Mouse (Mus musculus) embryonic facial prominence, embryonic 12.5 days (tissue): ENCODE measurements around the gene Reep1. TPM values are rescaled to one million over a fixed set of nuclear protein-coding genes. Genes with fewer than 3 reads are reported as not detected.

ENCODE experiments used
- ATAC-seq: fragments of 200-750 bp; cut with Nextera tagmentation; 2 replicates; pipeline ENCODE4 v1.8.0; 2017; ENCODE audit not compliant: insufficient number of reproducible peaks, insufficient read depth, low FRiP score, low TSS enrichment
- H3K27ac ChIP-seq: fragments of 300-500 bp; sonication (generic); 2 replicates; pipeline ENCODE4 v1.5.1; 2016; ENCODE audit warnings: mild to moderate bottlenecking
- H3K27me3 ChIP-seq: fragments of 300-500 bp; sonication (generic); 2 replicates; pipeline ENCODE4 v1.6.1; 2016; ENCODE audit warnings: mild to moderate bottlenecking, moderate library complexity
- H3K36me3 ChIP-seq: fragments of 300-500 bp; sonication (generic); 2 replicates; pipeline ENCODE4 v1.6.1; 2016; ENCODE audit warnings: mild to moderate bottlenecking
- H3K4me1 ChIP-seq: fragments of 300-500 bp; sonication (generic); 2 replicates; pipeline ENCODE4 v1.6.1; 2016
- H3K4me2 ChIP-seq: fragments of 300-500 bp; sonication (generic); replicated peaks from 2 replicates; pipeline ENCODE4 v1.6.1; 2016; ENCODE audit warnings: mild to moderate bottlenecking, moderate library complexity
- H3K4me3 ChIP-seq: fragments of 300-500 bp; sonication (generic); 2 replicates; pipeline ENCODE4 v1.5.1; 2016; ENCODE audit warnings: mild to moderate bottlenecking
- H3K9ac ChIP-seq: fragments of 300-500 bp; sonication (generic); 2 replicates; pipeline ENCODE4 v1.6.1; 2016; ENCODE audit warnings: mild to moderate bottlenecking, moderate library complexity
- H3K9me3 ChIP-seq: fragments of 300-500 bp; sonication (generic); 2 replicates; pipeline ENCODE4 v1.6.1; 2016; ENCODE audit warnings: mild to moderate bottlenecking, moderate library complexity
- whole genome bisulfite sequencing: fragments of 180-500 bp; shearing (Covaris S2); methylation state at CpG from one replicate; pipeline ENCODE4 v1.1.7; 2016; 5-methylcytosine and 5-hydroxymethylcytosine counted together
- polyA plus RNA-seq: library from polyadenylated mRNA; unstranded; fragments of >200 nt; fragmentation: Nextera tagmentation; extraction: Ambion mirVana; gene quantifications from 2 replicates; pipeline ENCODE4 v1.2.1, GENCODE M21; 2016

The Reep1 gene
- polyA plus RNA-seq, 1 experiment from 2014 or later, result 17.6 TPM

- H3K27me3 ChIP-seq, result no peaks in the 10 kb centered on the region
- H3K9ac ChIP-seq, result no peak overlapping the region
- peaks cover 9% of the 10 kb centered on the region; the same call in 1 of the 2 replicates for H3K4me1 ChIP-seq
- no peak overlapping the region for H3K27ac ChIP-seq
- no peak overlapping the region for H3K4me3 ChIP-seq
- no peaks in the 10 kb centered on the region for H3K36me3 ChIP-seq
- H3K4me2 ChIP-seq, result no peak overlapping the region
- ATAC-seq, result no peak
- 83% methylated on average over 4 of the region's 4 CpGs for WGBS
- H3K9me3 ChIP-seq, result no peaks in the 10 kb centered on the region
These were observed 31.2 kb downstream of the Reep1 start for GRCm38 (mm10) chr6:71738611-71739010.

DNA sequence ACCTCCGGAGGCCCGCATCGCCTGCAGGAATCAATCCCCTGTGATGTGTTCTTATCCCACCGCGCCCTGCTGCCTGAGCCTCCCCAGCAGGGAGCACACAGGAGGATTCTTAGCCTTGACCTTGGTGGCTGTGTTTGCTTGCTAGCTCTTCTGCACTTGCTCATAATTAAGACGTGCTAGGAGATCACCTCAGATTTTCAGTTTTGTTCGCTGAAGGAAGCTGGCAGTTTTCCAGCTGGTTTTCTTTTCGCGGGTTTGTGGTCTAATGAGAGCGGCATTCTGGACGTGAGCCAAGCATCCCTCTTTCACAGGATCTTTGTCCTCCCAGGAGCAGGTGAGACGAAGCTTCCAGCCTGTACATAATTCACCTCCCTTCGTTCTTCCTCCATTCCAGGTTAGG lies 33.6 kb downstream of the Reep1 start:
- Histone ChIP-seq H3K4me1 (peaks cover 9% of the 10 kb centered on the region; the same call in 1 of the 2 replicates), H3K27me3 (no peaks in the 10 kb centered on the region), H3K9me3 (no peaks in the 10 kb centered on the region), H3K9ac (no peak overlapping the region), H3K36me3 (no peaks in the 10 kb centered on the region), H3K4me3 (no peak overlapping the region), H3K27ac (no peak overlapping the region), H3K4me2 (no peak overlapping the region)
- ATAC-seq, result no peak
- WGBS, result 43% methylated on average over 13 of the region's 13 CpGs

DNA sequence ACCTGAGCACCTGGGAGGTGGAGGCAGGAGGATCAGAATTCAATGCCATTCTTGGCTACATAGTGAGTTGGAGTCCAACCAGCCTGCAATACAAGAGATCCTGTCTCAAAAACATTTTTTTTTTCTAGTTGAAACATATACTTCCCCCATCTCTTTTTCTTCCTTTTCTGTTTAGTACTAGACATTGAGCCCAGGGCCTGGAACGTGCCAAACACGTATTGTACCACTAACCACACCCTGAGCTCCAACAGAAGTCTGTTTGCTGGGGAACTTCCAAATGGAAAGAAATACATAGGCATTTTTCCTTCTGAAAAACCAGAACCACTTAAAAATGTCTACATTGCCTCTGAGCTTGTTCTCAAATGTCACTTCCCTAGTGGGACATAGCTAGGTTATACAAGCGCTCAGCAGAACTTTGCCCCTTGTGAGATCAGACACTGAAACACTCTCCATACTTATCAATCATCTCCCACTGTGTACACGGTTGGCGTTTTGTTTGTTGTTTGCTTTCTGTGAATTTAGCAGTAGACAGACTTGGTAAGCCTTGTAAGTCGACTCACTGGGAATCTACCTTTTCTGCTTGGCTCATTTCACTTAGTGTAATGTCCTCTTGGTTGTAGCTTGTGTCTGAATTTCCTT lies 34.8 kb downstream of the Reep1 start:
- ATAC-seq, result no peak
- 69% methylated on average over 6 of the region's 6 CpGs for WGBS
- no peak overlapping the region for H3K4me3 ChIP-seq
- H3K27me3 ChIP-seq, result no peaks in the 10 kb centered on the region
- no peak overlapping the region for H3K4me2 ChIP-seq
- H3K36me3 ChIP-seq, result no peaks in the 10 kb centered on the region
- no peak overlapping the region for H3K27ac ChIP-seq
- peaks cover 9% of the 10 kb centered on the region; the same call in 1 of the 2 replicates for H3K4me1 ChIP-seq
- no peak overlapping the region for H3K9ac ChIP-seq
- H3K9me3 ChIP-seq, result no peaks in the 10 kb centered on the region

DNA sequence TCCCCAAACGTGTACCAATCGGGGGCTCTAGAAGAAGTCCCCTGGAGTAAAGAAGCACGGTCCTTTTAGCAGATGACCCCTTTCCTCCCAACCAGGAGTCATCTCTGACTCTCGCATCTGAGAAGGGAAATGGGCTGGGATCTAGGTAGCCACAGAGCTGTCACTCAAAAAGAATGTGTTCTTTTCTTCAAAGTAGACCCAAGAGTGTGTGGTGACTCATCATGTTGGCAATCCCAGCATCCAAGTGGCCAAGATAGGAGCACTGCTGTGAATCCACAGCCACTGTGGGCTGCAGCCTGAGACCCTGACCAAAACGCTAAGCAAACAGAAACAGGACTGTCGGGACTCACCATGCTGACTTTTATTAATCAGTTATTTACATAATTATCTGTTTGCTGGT lies 37.6 kb downstream of the Reep1 start:
- no peak for ATAC-seq
- Histone ChIP-seq H3K4me2 (no peak overlapping the region), H3K9me3 (no peaks in the 10 kb centered on the region), H3K27ac (no peak overlapping the region), H3K27me3 (no peaks in the 10 kb centered on the region), H3K36me3 (no peaks in the 10 kb centered on the region), H3K9ac (no peak overlapping the region), H3K4me1 (peaks cover 9% of the 10 kb centered on the region; the same call in 1 of the 2 replicates), H3K4me3 (no peak overlapping the region)
- 87% methylated on average over 6 of the region's 6 CpGs for WGBS

DNA sequence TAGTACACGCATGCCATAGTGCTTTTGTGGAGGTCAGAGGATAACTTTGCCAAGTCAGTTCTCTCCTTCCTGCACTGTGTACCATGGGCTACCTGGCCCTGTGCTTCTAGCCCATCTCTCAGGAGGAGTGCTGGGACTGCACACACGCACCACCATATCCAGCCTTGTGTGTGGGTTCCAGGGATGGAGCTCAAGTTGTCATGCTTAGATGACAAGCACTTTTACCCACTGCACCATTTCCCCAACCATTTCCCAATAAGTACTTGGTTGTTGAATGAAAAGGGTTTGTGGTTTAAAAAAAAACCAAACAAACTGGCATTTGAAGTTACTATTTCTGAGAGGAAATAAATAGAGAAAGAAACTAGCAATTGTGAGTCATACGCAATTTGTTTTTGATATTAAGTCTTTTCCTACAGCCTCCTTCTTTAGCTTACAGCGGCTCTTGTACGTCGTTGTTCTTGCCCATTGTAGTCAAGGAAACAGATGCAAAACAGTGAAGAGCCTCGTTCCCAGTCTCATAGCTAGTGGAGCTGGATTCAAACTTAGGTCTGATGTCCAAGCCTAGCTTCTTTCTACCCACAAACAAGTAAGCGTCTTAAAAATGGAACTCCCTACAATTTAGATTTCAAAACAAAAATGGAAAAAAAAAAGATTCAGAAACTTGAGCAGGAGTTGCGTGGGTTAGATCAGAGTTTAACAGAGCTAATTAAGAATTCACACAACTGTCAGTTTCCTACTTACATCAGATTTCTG lies 38.3 kb downstream of the Reep1 start:
- no peaks in the 10 kb centered on the region for H3K36me3 ChIP-seq
- H3K4me1 ChIP-seq, result peaks cover 8% of the 10 kb centered on the region; the same call in 1 of the 2 replicates
- H3K9ac ChIP-seq, result no peak overlapping the region
- no peak for ATAC-seq
- no peak overlapping the region for H3K4me2 ChIP-seq
- no peaks in the 10 kb centered on the region for H3K9me3 ChIP-seq
- no peaks in the 10 kb centered on the region for H3K27me3 ChIP-seq
- no peak overlapping the region for H3K4me3 ChIP-seq
- WGBS, result 81% methylated on average over 9 of the region's 9 CpGs
- H3K27ac ChIP-seq, result no peak overlapping the region

DNA sequence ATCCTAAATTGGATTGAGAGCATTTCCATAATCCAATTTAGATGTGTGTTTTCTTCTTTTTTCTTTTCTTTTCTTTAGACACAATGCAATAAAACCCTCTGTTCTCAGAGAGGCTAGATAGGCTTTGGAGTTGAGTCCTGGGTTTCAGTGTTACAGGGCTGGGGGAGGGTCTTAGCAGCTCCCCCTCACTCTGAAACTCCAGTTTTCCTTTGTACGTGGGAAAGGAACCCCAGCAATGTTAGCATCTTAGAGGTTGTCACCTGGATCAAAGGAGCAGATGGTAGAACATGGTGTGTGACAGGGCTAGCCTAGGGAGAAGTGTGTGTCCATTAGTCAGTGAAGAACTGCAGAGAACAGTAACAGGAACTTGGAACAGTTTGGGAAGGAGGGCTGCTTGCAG lies 38.9 kb downstream of the Reep1 start:
- no peak overlapping the region for H3K27ac ChIP-seq
- no peak overlapping the region for H3K4me2 ChIP-seq
- H3K4me1 ChIP-seq, result peaks cover 2% of the 10 kb centered on the region; the same call in 1 of the 2 replicates
- 29% methylated on average over 1 of the region's 1 CpGs for WGBS
- no peaks in the 10 kb centered on the region for H3K27me3 ChIP-seq
- H3K36me3 ChIP-seq, result no peaks in the 10 kb centered on the region
- H3K9ac ChIP-seq, result no peak overlapping the region
- no peak overlapping the region for H3K4me3 ChIP-seq
- H3K9me3 ChIP-seq, result no peaks in the 10 kb centered on the region
- no peak for ATAC-seq

- Histone ChIP-seq H3K4me3 (no peak overlapping the region), H3K36me3 (no peaks in the 10 kb centered on the region), H3K9me3 (no peaks in the 10 kb centered on the region), H3K9ac (no peak overlapping the region), H3K27ac (no peak overlapping the region), H3K27me3 (no peaks in the 10 kb centered on the region), H3K4me2 (no peak overlapping the region), H3K4me1 (no peaks in the 10 kb centered on the region)
- WGBS, result 84% methylated on average over 8 of the region's 8 CpGs
- no peak for ATAC-seq
These were observed 39.5 kb downstream of the Reep1 start for GRCm38 (mm10) chr6:71746846-71747245.

DNA sequence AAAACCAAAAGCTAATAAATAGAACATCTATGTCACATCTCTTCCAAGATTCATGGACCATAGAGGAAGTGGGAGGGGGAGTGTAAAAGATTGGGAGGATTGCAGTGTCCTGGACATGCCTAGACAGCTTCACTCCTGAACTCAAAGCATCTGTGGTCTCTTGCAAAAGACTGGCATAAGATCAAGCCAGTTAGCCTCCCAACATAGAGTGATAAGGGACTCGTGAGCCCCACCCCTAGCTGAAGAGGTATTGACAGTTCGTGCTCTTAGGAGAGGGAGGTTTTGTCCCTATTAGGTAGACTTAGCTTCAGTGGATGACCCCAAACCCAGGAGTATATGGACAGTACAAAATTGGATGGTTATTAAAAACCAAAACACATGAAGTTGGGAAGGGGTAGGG lies 44.2 kb downstream of the Reep1 start:
- H3K27me3 ChIP-seq, result no peaks in the 10 kb centered on the region
- H3K27ac ChIP-seq, result no peak overlapping the region
- no peaks in the 10 kb centered on the region for H3K36me3 ChIP-seq
- ATAC-seq, result no peak
- H3K4me2 ChIP-seq, result no peak overlapping the region
- no peaks in the 10 kb centered on the region for H3K9me3 ChIP-seq
- no peak overlapping the region for H3K9ac ChIP-seq
- 71% methylated on average over 2 of the region's 2 CpGs for WGBS
- H3K4me1 ChIP-seq, result peaks cover 6% of the 10 kb centered on the region; the same call in 1 of the 2 replicates
- no peak overlapping the region for H3K4me3 ChIP-seq

- no peaks in the 10 kb centered on the region for H3K9me3 ChIP-seq
- no peak overlapping the region for H3K9ac ChIP-seq
- no peak overlapping the region for H3K4me2 ChIP-seq
- peaks cover 19% of the 10 kb centered on the region for H3K4me1 ChIP-seq
- no peaks in the 10 kb centered on the region for H3K27me3 ChIP-seq
- H3K4me3 ChIP-seq, result no peak overlapping the region
- 72% methylated on average over 7 of the region's 7 CpGs for WGBS
- no peak overlapping the region for H3K27ac ChIP-seq
- no peak for ATAC-seq
- H3K36me3 ChIP-seq, result no peaks in the 10 kb centered on the region
These were observed 45.6 kb downstream of the Reep1 start for GRCm38 (mm10) chr6:71752791-71753464.

GRCm38 (mm10) chr6:71757039-71757894 lies 49.9 kb downstream of the Reep1 start:
- 32% methylated on average over 10 of the region's 10 CpGs for WGBS
- peaks cover 19% of the 10 kb centered on the region for H3K4me1 ChIP-seq
- no peaks in the 10 kb centered on the region for H3K27me3 ChIP-seq
- no peaks in the 10 kb centered on the region for H3K36me3 ChIP-seq
- peak; percentile 89 for ATAC-seq
- H3K9me3 ChIP-seq, result no peaks in the 10 kb centered on the region
- no peak overlapping the region for H3K9ac ChIP-seq
- no peak overlapping the region for H3K4me3 ChIP-seq
- no peak overlapping the region for H3K4me2 ChIP-seq
- H3K27ac ChIP-seq, result peak overlapping the region; percentile 61

GRCm38 (mm10) chr6:71758780-71759179 lies 51.4 kb downstream of the Reep1 start:
- 72% methylated on average over 4 of the region's 4 CpGs for WGBS

More at GRCm38 (mm10) chr6:71758780-71759179, 51.4 kb downstream of the Reep1 start:
- H3K27ac ChIP-seq, result no peak overlapping the region
- no peaks in the 10 kb centered on the region for H3K9me3 ChIP-seq
- no peak overlapping the region for H3K9ac ChIP-seq
- H3K4me3 ChIP-seq, result no peak overlapping the region
- no peak overlapping the region for H3K4me2 ChIP-seq
- ATAC-seq, result no peak
- H3K36me3 ChIP-seq, result no peaks in the 10 kb centered on the region
- H3K27me3 ChIP-seq, result no peaks in the 10 kb centered on the region
- H3K4me1 ChIP-seq, result peaks cover 13% of the 10 kb centered on the region; the same call in 1 of the 2 replicates
